Mouse (Mus musculus) lung, embryonic 14.5 days (tissue): Measurements from ENCODE around the gene Lsm11. TPM values are rescaled to one million over a fixed set of nuclear protein-coding genes. Genes with fewer than 3 reads are reported as not detected.

Source experiments
- ATAC-seq: fragments of 200-750 bp; cut with Nextera tagmentation; 2 replicates; pipeline ENCODE4 v1.8.0; 2017; ENCODE audit warnings: mild to moderate bottlenecking, moderate TSS enrichment, moderate library complexity; ENCODE audit not compliant: insufficient read depth
- DNase-seq: peaks from one replicate; pipeline ENCODE4 v3.0.0-alpha.2; 2015
- H3K27ac ChIP-seq: fragments of 300-500 bp; sonication (generic); 2 replicates; pipeline ENCODE4 v1.5.1; 2014; ENCODE audit warnings: low read depth, mild to moderate bottlenecking, moderate library complexity
- H3K27me3 ChIP-seq: fragments of 300-500 bp; sonication (generic); 2 replicates; pipeline ENCODE4 v1.6.1; 2014; ENCODE audit warnings: low read length, control low read depth; ENCODE audit not compliant: insufficient read depth
- H3K36me3 ChIP-seq: fragments of 300-500 bp; sonication (generic); 2 replicates; pipeline ENCODE4 v1.6.1; 2014; ENCODE audit warnings: control low read depth; ENCODE audit not compliant: insufficient read depth
- H3K4me1 ChIP-seq: fragments of 300-500 bp; sonication (generic); 2 replicates; pipeline ENCODE4 v1.6.1; 2014; ENCODE audit warnings: antibody characterized with exemption, control low read depth; ENCODE audit not compliant: insufficient read depth
- H3K4me2 ChIP-seq: fragments of 300-500 bp; sonication (generic); 2 replicates; pipeline ENCODE4 v1.6.1; 2014; ENCODE audit warnings: mild to moderate bottlenecking
- H3K4me3 ChIP-seq: fragments of 300-500 bp; sonication (generic); 2 replicates; pipeline ENCODE4 v1.5.1; 2014; ENCODE audit warnings: low read depth, low read length
- H3K9ac ChIP-seq: fragments of 300-500 bp; sonication (generic); 2 replicates; pipeline ENCODE4 v1.6.1; 2014
- H3K9me3 ChIP-seq: fragments of 300-500 bp; sonication (generic); 2 replicates; pipeline ENCODE4 v1.6.1; 2016; ENCODE audit warnings: low read depth, low read length, control low read depth
- CTCF ChIP-seq: IDR thresholded peaks from 2 replicates; pipeline ENCODE4 v1.5.1; 2016; ENCODE audit warnings: antibody characterized with exemption, low read depth
- WGBS: fragments of 180-500 bp; shearing (Covaris S2); extraction: QIAGEN DNeasy Blood & Tissue Kit; methylation state at CpG from one replicate; pipeline ENCODE4 v1.1.7; 2014; 5-methylcytosine and 5-hydroxymethylcytosine counted together
- polyA plus RNA-seq: library from polyadenylated mRNA; unstranded; fragments of >200 nt; fragmentation: Nextera tagmentation; extraction: Ambion mirVana; gene quantifications from 2 replicates; pipeline ENCODE4 v1.2.1, GENCODE M21; 2014

Lsm11 gene
- 9.9 and 10.0 TPM in 2 replicates for polyA plus RNA-seq

DNA sequence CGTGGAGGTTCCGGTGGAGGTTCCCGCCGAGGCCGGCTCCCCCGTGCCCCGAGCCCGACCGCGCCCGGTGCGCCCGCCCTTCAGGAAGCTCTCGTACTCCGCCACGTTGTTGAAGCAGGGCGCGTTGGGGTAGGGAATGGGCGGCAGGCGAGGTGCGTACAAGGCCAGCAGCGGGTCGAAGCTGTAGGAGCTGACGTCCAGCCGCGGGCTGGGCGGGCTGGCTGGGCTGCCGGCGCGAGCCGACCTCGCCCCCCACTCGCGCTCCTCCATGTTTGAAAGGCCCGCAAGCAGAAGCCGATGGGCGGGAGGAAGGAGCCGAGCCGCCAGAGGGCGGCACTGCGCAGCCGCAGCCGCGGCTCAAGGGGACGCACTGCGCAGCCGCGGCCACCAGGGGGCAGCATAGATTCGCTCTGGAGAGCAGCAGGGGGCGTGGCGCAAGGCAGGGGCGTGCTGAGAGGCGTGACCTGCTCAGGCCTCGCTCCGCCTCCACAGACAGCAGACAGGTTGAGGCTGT, at the start of gene Lsm11:
Lsm11 (minus strand) TSS at position 293 of the 514 bp plus-strand sequence.
- TF ChIP-seq CTCF = peak; percentile 96
- Histone ChIP-seq H3K27me3 (no peaks in the 10 kb centered on the region), H3K4me1 (peaks cover 12% of the 10 kb centered on the region; the same call in 1 of the 2 replicates), H3K4me2 (peak within 1 kb of the TSS; percentile 88), H3K27ac (peak within 1 kb of the TSS; percentile 55; the same call in 1 of the 2 replicates), H3K4me3 (peak within 1 kb of the TSS; percentile 85), H3K9ac (peak within 1 kb of the TSS; percentile 85), H3K9me3 (no peaks in the 10 kb centered on the region), H3K36me3 (peaks cover 12% of the 10 kb centered on the region; the same call in 1 of the 2 replicates)
- WGBS = under 1% methylated on average over 55 of the region's 55 CpGs
- DNase-seq (peak; percentile 98), ATAC-seq (peak; percentile 86)

DNA sequence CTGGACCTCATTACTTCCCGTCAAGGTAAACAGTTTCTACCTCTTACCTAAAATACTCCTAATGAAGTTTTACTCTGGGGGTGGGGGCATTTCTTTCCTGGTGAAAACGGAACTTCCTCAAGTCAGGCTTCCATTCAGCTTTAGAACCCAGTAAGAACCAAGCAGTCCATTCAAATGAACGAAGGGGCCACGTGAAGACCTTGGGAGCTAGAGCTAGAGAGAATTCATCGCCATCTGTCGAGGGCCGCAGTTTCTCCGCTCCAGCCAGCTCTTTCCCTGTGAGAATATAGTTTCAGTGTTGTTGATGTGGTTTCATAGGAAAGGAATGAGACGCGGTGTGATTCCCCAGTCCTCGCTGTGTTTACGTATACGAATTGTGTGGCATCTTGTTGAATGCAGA, 47.4 kb upstream of the Lsm11 start:
- no peak overlapping the region for H3K27ac ChIP-seq
- H3K9ac ChIP-seq = no peak overlapping the region; the same call in 1 of the 2 replicates
- H3K36me3 ChIP-seq = no peaks in the 10 kb centered on the region
- TF ChIP-seq CTCF = no peak
- DNase-seq (no peak), ATAC-seq (no peak)
- H3K4me1 ChIP-seq = no peaks in the 10 kb centered on the region
- H3K9me3 ChIP-seq = no peaks in the 10 kb centered on the region
- peak overlapping the region; percentile 28; the same call in 1 of the 2 replicates for H3K4me3 ChIP-seq
- WGBS = 39% methylated on average over 13 of the region's 13 CpGs
- peak overlapping the region; percentile 62 for H3K4me2 ChIP-seq
- no peaks in the 10 kb centered on the region for H3K27me3 ChIP-seq

DNA sequence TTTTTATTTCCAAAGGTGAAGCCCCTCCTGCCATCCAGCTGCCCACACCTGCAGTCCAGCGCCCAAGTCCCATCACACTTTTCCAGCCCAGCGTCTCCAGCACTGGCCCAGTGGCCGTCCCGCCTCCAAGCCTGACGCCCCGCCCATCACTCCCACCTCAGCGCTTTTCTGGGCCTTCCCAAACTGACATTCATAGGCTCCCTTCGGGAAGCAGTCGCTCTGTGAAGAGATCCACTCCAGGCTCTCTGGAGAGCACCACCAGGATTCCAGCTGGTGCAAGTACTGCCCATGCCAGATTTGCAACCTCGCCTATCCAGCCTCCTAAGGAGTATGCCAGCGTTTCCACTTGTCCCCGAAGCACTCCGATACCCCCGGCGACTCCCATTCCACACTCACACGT, 46.9 kb upstream of the Lsm11 start:
- no peaks in the 10 kb centered on the region for H3K36me3 ChIP-seq
- WGBS = 5% methylated on average over 16 of the region's 16 CpGs
- H3K9me3 ChIP-seq = no peaks in the 10 kb centered on the region
- no peak overlapping the region; the same call in 1 of the 2 replicates for H3K9ac ChIP-seq
- H3K27me3 ChIP-seq = no peaks in the 10 kb centered on the region
- H3K4me1 ChIP-seq = no peaks in the 10 kb centered on the region
- H3K4me2 ChIP-seq = peak overlapping the region; percentile 62
- ATAC-seq (peak; percentile 77), DNase-seq (peak; percentile 71)
- no peak for TF ChIP-seq CTCF
- H3K4me3 ChIP-seq = peak overlapping the region; percentile 28; the same call in 1 of the 2 replicates
- no peak overlapping the region for H3K27ac ChIP-seq

DNA sequence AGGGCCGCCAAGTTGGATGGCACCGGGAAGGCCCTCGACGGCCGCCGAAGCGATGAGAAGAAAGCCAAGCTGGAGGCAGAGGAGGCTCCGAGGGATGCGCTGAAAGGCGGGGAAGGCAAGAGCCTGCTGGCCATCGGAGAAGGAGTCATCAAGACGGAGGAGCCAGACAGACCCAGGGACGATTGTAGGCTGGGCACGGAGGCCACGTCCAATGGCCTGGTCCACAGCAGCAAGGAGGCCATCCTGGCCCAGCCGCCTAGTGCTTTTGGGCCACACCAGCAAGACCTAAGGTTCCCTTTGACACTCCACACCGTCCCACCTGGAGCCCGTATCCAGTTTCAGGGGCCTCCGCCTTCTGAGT, 36.1 kb upstream of the Lsm11 start:
- Histone ChIP-seq H3K9me3 (peaks cover 5% of the 10 kb centered on the region), H3K4me3 (peak overlapping the region; percentile 58), H3K27me3 (peaks cover 3% of the 10 kb centered on the region; the same call in 1 of the 2 replicates), H3K9ac (peak overlapping the region; percentile 80), H3K4me1 (no peaks in the 10 kb centered on the region), H3K27ac (no peak overlapping the region; the same call in 1 of the 2 replicates), H3K36me3 (no peaks in the 10 kb centered on the region), H3K4me2 (peak overlapping the region; percentile 84)
- DNase-seq (no peak), ATAC-seq (no peak; the same call in 1 of the 2 replicates)
- TF ChIP-seq CTCF = no peak
- 34% methylated on average over 19 of the region's 19 CpGs for WGBS

DNA sequence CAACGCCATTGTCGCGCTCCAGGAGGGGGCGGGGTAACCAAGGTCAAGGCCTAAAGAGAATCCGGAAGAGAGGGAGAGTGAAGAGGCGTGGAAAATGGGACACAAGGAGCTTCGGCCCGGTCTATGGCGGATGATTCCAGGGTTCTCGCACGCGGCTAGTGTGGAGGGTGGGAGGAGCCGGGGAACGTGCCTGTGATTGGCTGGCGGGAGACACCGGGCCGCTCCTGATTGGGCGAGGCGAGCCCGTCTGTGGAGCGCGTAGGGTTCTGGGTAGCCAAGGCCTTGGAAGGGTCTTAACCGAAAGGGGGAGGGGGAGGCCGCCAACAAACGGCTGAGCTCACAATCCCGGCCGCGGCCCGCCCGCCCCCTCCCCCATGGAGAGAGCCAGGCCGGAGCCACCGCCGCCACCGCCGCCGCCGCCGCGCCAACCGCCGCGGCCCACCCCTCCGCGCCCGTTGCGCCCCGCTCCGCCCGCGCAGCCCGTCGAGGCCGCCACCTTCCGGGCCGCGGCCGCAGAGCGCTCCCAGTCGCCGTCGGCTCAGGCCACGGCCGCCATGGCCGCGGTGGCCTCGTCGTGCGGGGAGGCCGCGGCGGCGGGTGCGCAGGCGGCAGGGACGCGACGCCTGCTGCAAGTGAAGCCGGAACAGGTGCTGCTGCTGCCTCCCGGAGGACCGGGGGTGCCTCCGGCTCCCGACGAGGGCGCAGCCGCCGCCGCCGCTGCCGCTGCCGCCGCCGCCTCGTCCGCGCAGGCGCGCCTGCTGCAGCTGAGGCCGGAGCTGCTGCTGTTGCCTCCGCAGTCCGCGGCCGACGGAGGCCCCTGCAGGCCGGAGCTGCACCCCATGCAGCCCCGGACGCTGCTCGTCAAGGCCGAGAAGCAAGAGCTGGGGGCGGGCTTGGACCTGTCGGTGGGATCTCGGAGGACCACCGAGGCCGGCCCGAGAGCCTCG, 35.5 kb upstream of the Lsm11 start, which contains the start of gene Sox30:
Sox30 (plus strand) TSS at position 365 of the 947 bp plus-strand sequence.
- H3K27ac ChIP-seq = peak within 1 kb of the TSS; percentile 18; the same call in 1 of the 2 replicates
- peak within 1 kb of the TSS; percentile 84 for H3K4me2 ChIP-seq
- H3K4me3 ChIP-seq = peak within 1 kb of the TSS; percentile 58
- no peaks in the 10 kb centered on the region for H3K4me1 ChIP-seq
- WGBS = 8% methylated on average over 106 of the region's 115 CpGs
- H3K9me3 ChIP-seq = peaks cover 5% of the 10 kb centered on the region
- TF ChIP-seq CTCF = no peak
- H3K36me3 ChIP-seq = no peaks in the 10 kb centered on the region
- ATAC-seq = peak; percentile 95
- peak within 1 kb of the TSS; percentile 80 for H3K9ac ChIP-seq
- peak; percentile 73 for DNase-seq
- H3K27me3 ChIP-seq = peaks cover 3% of the 10 kb centered on the region; the same call in 1 of the 2 replicates

DNA sequence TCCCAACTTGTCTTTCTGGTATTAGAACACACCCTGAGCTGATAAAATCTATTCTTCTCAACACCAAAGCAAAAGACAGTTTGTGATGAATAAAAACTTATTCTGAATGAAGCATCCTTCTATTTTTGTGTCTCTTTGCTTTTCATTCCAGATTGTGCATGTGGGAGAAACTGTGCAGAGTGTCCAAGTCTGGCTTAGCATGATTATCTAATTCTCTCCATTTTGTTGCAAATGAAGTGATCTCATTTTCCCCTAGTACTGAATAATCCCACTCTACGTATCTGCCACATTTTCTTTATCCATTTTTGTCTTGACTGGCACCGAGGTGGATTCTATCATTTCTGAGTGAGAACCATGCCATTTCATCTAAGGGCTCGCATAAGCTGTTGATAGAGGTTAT, 31.3 kb upstream of the Lsm11 start:
- no peak overlapping the region for H3K4me2 ChIP-seq
- peaks cover under 1% of the 10 kb centered on the region; the same call in 1 of the 2 replicates for H3K27me3 ChIP-seq
- no peak for ATAC-seq
- no peak overlapping the region for H3K9ac ChIP-seq
- no peak overlapping the region for H3K4me3 ChIP-seq
- DNase-seq = no peak
- no peaks in the 10 kb centered on the region for H3K36me3 ChIP-seq
- no peak overlapping the region for H3K27ac ChIP-seq
- peaks cover 5% of the 10 kb centered on the region for H3K9me3 ChIP-seq
- WGBS = 76% methylated on average over 3 of the region's 3 CpGs
- H3K4me1 ChIP-seq = no peaks in the 10 kb centered on the region
- TF ChIP-seq CTCF = no peak

DNA sequence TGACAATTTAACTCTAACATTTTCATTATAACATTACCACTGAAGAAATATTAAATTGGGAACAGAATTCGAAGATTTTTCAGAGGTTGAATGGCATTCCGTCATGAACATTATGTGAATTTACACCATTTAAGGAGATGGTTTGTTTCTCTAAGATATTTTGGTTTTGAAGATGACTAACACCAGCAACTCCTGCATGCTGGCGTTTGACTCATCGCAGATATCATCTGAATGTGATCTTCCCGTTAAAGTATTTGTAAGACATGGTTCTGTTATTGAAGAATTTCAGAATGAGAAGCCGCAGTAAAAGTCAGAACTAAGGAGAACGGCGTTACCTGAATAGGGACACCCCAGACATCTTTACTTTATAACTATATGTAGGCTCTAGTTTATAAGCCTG, 29.7 kb upstream of the Lsm11 start:
- Histone ChIP-seq H3K9ac (no peak overlapping the region), H3K27me3 (no peaks in the 10 kb centered on the region), H3K36me3 (no peaks in the 10 kb centered on the region), H3K4me1 (no peaks in the 10 kb centered on the region), H3K27ac (no peak overlapping the region), H3K4me3 (no peak overlapping the region), H3K4me2 (no peak overlapping the region), H3K9me3 (no peaks in the 10 kb centered on the region)
- no peak for DNase-seq
- WGBS = 85% methylated on average over 8 of the region's 8 CpGs
- TF ChIP-seq CTCF = no peak
- ATAC-seq = no peak
